Mouse (Mus musculus) G1E (cell line): ENCODE measurements at regions not wholly inside any gene's neighbourhood (a gene's known extent, or its start where the extent isn't known, plus 50 kb on each side); places are given as distances from the start of the nearest gene placed in this dataset.

Experiments used
- CTCF ChIP-seq: IDR thresholded peaks from 2 replicates; pipeline ENCODE4 v1.5.1; 2012; ENCODE audit warnings: low read depth, low read length, inconsistent platforms, mixed read lengths
- GATA1 ChIP-seq: IDR thresholded peaks from 2 replicates; pipeline ENCODE4 v1.6.1; 2012; ENCODE audit warnings: borderline replicate concordance, low read length, inconsistent platforms, mixed read lengths
- POLR2AphosphoS5 ChIP-seq: IDR thresholded peaks from 2 replicates; pipeline ENCODE4 v1.6.1; 2012; ENCODE audit warnings: low read depth, low read length, inconsistent platforms; ENCODE audit not compliant: insufficient replicate concordance
- TAL1 ChIP-seq: conservative IDR thresholded peaks from 2 replicates; pipeline ENCODE4 v1.6.1; 2012; ENCODE audit warnings: low read depth, low read length, inconsistent platforms, mixed read lengths

DNA sequence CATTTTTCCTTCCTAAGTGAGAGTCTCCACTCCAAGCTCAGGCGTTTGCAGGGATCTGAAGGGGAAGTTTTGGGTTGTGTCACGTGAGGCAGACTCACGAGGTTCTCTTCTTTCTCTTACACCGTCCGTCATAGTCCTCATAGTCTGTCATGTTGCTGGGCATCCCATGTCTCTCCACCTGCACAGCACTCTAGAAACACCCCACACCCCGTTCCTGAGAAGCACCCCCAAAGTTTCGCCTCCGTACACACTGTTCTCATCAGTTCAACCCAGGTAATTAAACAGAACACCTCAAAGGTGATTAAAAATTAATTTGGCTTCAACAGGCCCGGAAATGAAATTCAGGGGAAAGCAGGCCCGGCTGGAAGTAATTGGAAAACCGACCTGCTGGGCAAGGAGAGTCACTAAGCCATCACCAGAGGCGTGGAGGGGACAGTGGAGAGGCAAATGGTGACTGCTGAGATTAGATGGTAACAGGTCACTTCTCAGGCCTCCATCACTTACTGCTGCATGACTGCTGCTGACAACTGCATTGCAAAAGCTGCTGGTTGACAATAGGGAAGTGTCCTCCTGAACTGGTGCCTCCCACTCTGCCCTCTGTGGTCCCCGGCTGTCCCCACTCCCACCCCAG lies 63.1 kb upstream of the Smndc1 start:
- TF ChIP-seq CTCF (no peak), POLR2AphosphoS5 (no peak), TAL1 (no peak), GATA1 (no peak)
